Mouse (Mus musculus): ENCODE data around the gene G3bp1. TPM values are rescaled to one million over a fixed set of nuclear protein-coding genes. Genes with fewer than 3 reads are reported as not detected.

The G3bp1 gene
- 147 and 171 TPM in 2 replicates for polyA plus RNA-seq (2014; fragmentation: Nextera tagmentation; extraction: Ambion mirVana)

- Histone ChIP-seq H3K9me3 (ENCODE audit: control insufficient read depth, low read length) (no peaks in the 10 kb centered on the region), H3K36me3 (ENCODE audit: control insufficient read depth, insufficient read depth, low read length) (peaks cover 21% of the 10 kb centered on the region), H3K9ac (ENCODE audit: low read depth, low read length) (peak within 1 kb of the TSS; percentile 98), H3K4me3 (ENCODE audit: low read depth, low read length) (peak within 1 kb of the TSS; percentile 99), H3K4me1 (ENCODE audit: control insufficient read depth, insufficient read depth, low read length) (peaks cover 14% of the 10 kb centered on the region), H3K4me2 (ENCODE audit: low read depth, low read length) (peak within 1 kb of the TSS; percentile 78), H3K27ac (replicated peaks; ENCODE audit: low read depth, low read length) (peak within 1 kb of the TSS; percentile 92), H3K27me3 (replicated peaks; ENCODE audit: control insufficient read depth, insufficient read depth, low read length) (no peaks in the 10 kb centered on the region)
- DNase-seq (ENCODE audit: low spot score): peak; percentile 100
- WGBS: 0% methylated on average over 45 of the region's 57 CpGs
- ATAC-seq (ENCODE audit: low read depth): peak; percentile 97
Observed at GRCm38 (mm10) chr11:55469048-55469843, at the start of gene G3bp1. Gene G3bp1 (plus strand): TSS chr11:55469685.

GRCm38 (mm10) chr11:55422978-55423377 lies 46.5 kb upstream of the G3bp1 start, which contains the start of gene Sparc:
Gene Sparc (minus strand): TSS chr11:55423183.
- H3K4me1 ChIP-seq (ENCODE audit: control insufficient read depth, insufficient read depth, low read length): peaks cover 34% of the 10 kb centered on the region
- H3K27me3 ChIP-seq (replicated peaks; ENCODE audit: control insufficient read depth, insufficient read depth, low read length): no peaks in the 10 kb centered on the region
- ATAC-seq (ENCODE audit: low read depth): no peak

GRCm38 (mm10) chr11:55423756-55424155 lies 45.7 kb upstream of the G3bp1 start:
- 12% methylated on average over 4 of the region's 4 CpGs for WGBS
- no peak overlapping the region for H3K4me2 ChIP-seq (ENCODE audit: low read depth, low read length)
- no peaks in the 10 kb centered on the region for H3K9me3 ChIP-seq (ENCODE audit: control insufficient read depth, low read length)
- no peak overlapping the region for H3K4me3 ChIP-seq (ENCODE audit: low read depth, low read length)
- no peaks in the 10 kb centered on the region for H3K36me3 ChIP-seq (ENCODE audit: control insufficient read depth, insufficient read depth, low read length)
- DNase-seq (ENCODE audit: low spot score): peak; percentile 92
- H3K9ac ChIP-seq (ENCODE audit: low read depth, low read length): no peak overlapping the region; the same call in 1 of the 2 replicates
- peaks cover 40% of the 10 kb centered on the region for H3K4me1 ChIP-seq (ENCODE audit: control insufficient read depth, insufficient read depth, low read length)
- peak; percentile 58 for ATAC-seq (ENCODE audit: low read depth)
- H3K27me3 ChIP-seq (replicated peaks; ENCODE audit: control insufficient read depth, insufficient read depth, low read length): no peaks in the 10 kb centered on the region
- H3K27ac ChIP-seq (replicated peaks; ENCODE audit: low read depth, low read length): peak overlapping the region; percentile 86

More at GRCm38 (mm10) chr11:55422978-55423377, 46.5 kb upstream of the G3bp1 start, which contains the start of gene Sparc:
- Histone ChIP-seq H3K4me3 (ENCODE audit: low read depth, low read length) (no peak within 1 kb of the TSS), H3K9ac (ENCODE audit: low read depth, low read length) (no peak within 1 kb of the TSS; the same call in 1 of the 2 replicates), H3K27ac (replicated peaks; ENCODE audit: low read depth, low read length) (peak within 1 kb of the TSS; percentile 86), H3K4me2 (ENCODE audit: low read depth, low read length) (no peak within 1 kb of the TSS), H3K36me3 (ENCODE audit: control insufficient read depth, insufficient read depth, low read length) (no peaks in the 10 kb centered on the region), H3K9me3 (ENCODE audit: control insufficient read depth, low read length) (no peaks in the 10 kb centered on the region)
- DNase-seq (ENCODE audit: low spot score): no peak
- WGBS: 88% methylated on average over 1 of the region's 1 CpGs

- H3K4me2 ChIP-seq (ENCODE audit: low read depth, low read length): no peak overlapping the region
- H3K27ac ChIP-seq (replicated peaks; ENCODE audit: low read depth, low read length): peak overlapping the region; percentile 86
- WGBS: 65% methylated on average over 8 of the region's 8 CpGs
- H3K27me3 ChIP-seq (replicated peaks; ENCODE audit: control insufficient read depth, insufficient read depth, low read length): no peaks in the 10 kb centered on the region
- H3K36me3 ChIP-seq (ENCODE audit: control insufficient read depth, insufficient read depth, low read length): no peaks in the 10 kb centered on the region
- H3K9ac ChIP-seq (ENCODE audit: low read depth, low read length): peak overlapping the region; percentile 15; the same call in 1 of the 2 replicates
- no peak for ATAC-seq (ENCODE audit: low read depth)
- DNase-seq (ENCODE audit: low spot score): peak; percentile 61
- no peaks in the 10 kb centered on the region for H3K9me3 ChIP-seq (ENCODE audit: control insufficient read depth, low read length)
- H3K4me1 ChIP-seq (ENCODE audit: control insufficient read depth, insufficient read depth, low read length): peaks cover 41% of the 10 kb centered on the region
- no peak overlapping the region for H3K4me3 ChIP-seq (ENCODE audit: low read depth, low read length)
Observed at GRCm38 (mm10) chr11:55424746-55425360, 44.6 kb upstream of the G3bp1 start.

GRCm38 (mm10) chr11:55428186-55429012 lies 41.1 kb upstream of the G3bp1 start:
- Histone ChIP-seq H3K9me3 (ENCODE audit: control insufficient read depth, low read length) (no peaks in the 10 kb centered on the region), H3K27ac (replicated peaks; ENCODE audit: low read depth, low read length) (peak overlapping the region; percentile 91), H3K4me1 (ENCODE audit: control insufficient read depth, insufficient read depth, low read length) (peaks cover 32% of the 10 kb centered on the region), H3K27me3 (replicated peaks; ENCODE audit: control insufficient read depth, insufficient read depth, low read length) (no peaks in the 10 kb centered on the region), H3K4me2 (ENCODE audit: low read depth, low read length) (peak overlapping the region; percentile 2; the same call in 1 of the 2 replicates), H3K4me3 (ENCODE audit: low read depth, low read length) (no peak overlapping the region), H3K9ac (ENCODE audit: low read depth, low read length) (peak overlapping the region; percentile 55), H3K36me3 (ENCODE audit: control insufficient read depth, insufficient read depth, low read length) (no peaks in the 10 kb centered on the region)
- WGBS: 25% methylated on average over 16 of the region's 16 CpGs
- ATAC-seq (ENCODE audit: low read depth) (peak; percentile 93), DNase-seq (ENCODE audit: low spot score) (peak; percentile 97)

GRCm38 (mm10) chr11:55429973-55430372 lies 39.5 kb upstream of the G3bp1 start:
- no peaks in the 10 kb centered on the region for H3K27me3 ChIP-seq (replicated peaks; ENCODE audit: control insufficient read depth, insufficient read depth, low read length)
- DNase-seq (ENCODE audit: low spot score) (no peak), ATAC-seq (ENCODE audit: low read depth) (no peak)
- no peak overlapping the region for H3K4me3 ChIP-seq (ENCODE audit: low read depth, low read length)
- 88% methylated on average over 2 of the region's 2 CpGs for WGBS
- H3K4me2 ChIP-seq (ENCODE audit: low read depth, low read length): no peak overlapping the region
- H3K27ac ChIP-seq (replicated peaks; ENCODE audit: low read depth, low read length): no peak overlapping the region
- no peak overlapping the region for H3K9ac ChIP-seq (ENCODE audit: low read depth, low read length)
- no peaks in the 10 kb centered on the region for H3K9me3 ChIP-seq (ENCODE audit: control insufficient read depth, low read length)
- peaks cover 17% of the 10 kb centered on the region for H3K4me1 ChIP-seq (ENCODE audit: control insufficient read depth, insufficient read depth, low read length)
- no peaks in the 10 kb centered on the region for H3K36me3 ChIP-seq (ENCODE audit: control insufficient read depth, insufficient read depth, low read length)

GRCm38 (mm10) chr11:55432981-55433380 lies 36.5 kb upstream of the G3bp1 start:
- Histone ChIP-seq H3K36me3 (ENCODE audit: control insufficient read depth, insufficient read depth, low read length) (no peaks in the 10 kb centered on the region), H3K4me2 (ENCODE audit: low read depth, low read length) (no peak overlapping the region), H3K4me1 (ENCODE audit: control insufficient read depth, insufficient read depth, low read length) (peaks cover 8% of the 10 kb centered on the region), H3K9me3 (ENCODE audit: control insufficient read depth, low read length) (no peaks in the 10 kb centered on the region), H3K27me3 (replicated peaks; ENCODE audit: control insufficient read depth, insufficient read depth, low read length) (no peaks in the 10 kb centered on the region), H3K4me3 (ENCODE audit: low read depth, low read length) (no peak overlapping the region), H3K9ac (ENCODE audit: low read depth, low read length) (no peak overlapping the region), H3K27ac (replicated peaks; ENCODE audit: low read depth, low read length) (peak overlapping the region; percentile 25; the same call in 1 of the 2 replicates)
- no peak for ATAC-seq (ENCODE audit: low read depth)
- DNase-seq (ENCODE audit: low spot score): peak; percentile 73
- WGBS: 43% methylated on average over 3 of the region's 3 CpGs

- DNase-seq (ENCODE audit: low spot score) (no peak), ATAC-seq (ENCODE audit: low read depth) (no peak)
- WGBS: 87% methylated on average over 6 of the region's 6 CpGs
- H3K9ac ChIP-seq (ENCODE audit: low read depth, low read length): no peak overlapping the region
- H3K36me3 ChIP-seq (ENCODE audit: control insufficient read depth, insufficient read depth, low read length): no peaks in the 10 kb centered on the region
- no peaks in the 10 kb centered on the region for H3K9me3 ChIP-seq (ENCODE audit: control insufficient read depth, low read length)
- H3K27ac ChIP-seq (replicated peaks; ENCODE audit: low read depth, low read length): no peak overlapping the region
- H3K4me2 ChIP-seq (ENCODE audit: low read depth, low read length): no peak overlapping the region
- no peaks in the 10 kb centered on the region for H3K4me1 ChIP-seq (ENCODE audit: control insufficient read depth, insufficient read depth, low read length)
- no peak overlapping the region for H3K4me3 ChIP-seq (ENCODE audit: low read depth, low read length)
- no peaks in the 10 kb centered on the region for H3K27me3 ChIP-seq (replicated peaks; ENCODE audit: control insufficient read depth, insufficient read depth, low read length)
Observed at GRCm38 (mm10) chr11:55436089-55436488, 33.4 kb upstream of the G3bp1 start.

Measured in embryonic facial prominence, embryonic 14.5 days (tissue).